Mouse (Mus musculus): Measurements from ENCODE around the gene Ate1.

DNA sequence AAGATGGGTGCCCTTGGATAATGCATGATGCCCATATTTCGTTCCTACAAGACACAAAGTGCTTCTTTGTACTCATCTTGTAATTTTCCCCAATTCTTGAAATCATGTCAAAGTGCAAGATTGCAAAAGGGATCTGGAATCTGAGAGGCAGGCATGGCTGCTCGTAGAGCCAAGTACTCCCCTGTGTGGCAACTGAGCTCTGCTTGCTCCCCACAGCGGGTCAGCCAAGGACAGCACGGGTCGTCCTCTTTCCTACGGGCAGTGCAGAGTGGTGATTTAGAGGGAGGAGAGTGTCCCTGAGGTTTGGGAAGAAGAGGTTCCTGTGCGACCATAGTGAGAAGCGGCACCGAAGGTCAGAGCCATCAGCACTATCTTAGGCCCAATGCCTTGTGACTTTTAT is 145.9 kb downstream of the Ate1 start:
- TF ChIP-seq POLR2A (IDR thresholded peaks at IDR 0.05; ENCODE audit: borderline replicate concordance, extremely low read depth, insufficient read depth, insufficient read length, poor library complexity, severe bottlenecking), result no peak
- no peak for TF ChIP-seq CTCF (IDR thresholded peaks at IDR 0.05; ENCODE audit: borderline replicate concordance, extremely low read depth, insufficient read depth, insufficient read length)

All from brain, embryonic 14.5 days (tissue).